Mouse (Mus musculus) monocyte, adult 5-6 weeks (primary cell): ENCODE measurements around the gene Kat8. TPM values are rescaled to one million over a fixed set of nuclear protein-coding genes. Genes with fewer than 3 reads are reported as not detected.
"Not testable (repeated sequence)": the region's sequence is repeated elsewhere in the genome, so short reads cannot be mapped to it uniquely, and the experiment has no call there.

Experiments used
- ATAC-seq: fragments of 153-309, 156-312 bp; replicated peaks from 2 replicates; pipeline ENCODE4 v1.8.0; 2017; ENCODE audit warnings: mild to moderate bottlenecking; ENCODE audit not compliant: low TSS enrichment, insufficient number of reproducible peaks, severe bottlenecking, poor library complexity, low FRiP score
- total RNA-seq: library from RNA; stranded (forward); fragments of 200-1000, 200-491, 200-594 nt; gene quantifications from 3 replicates; pipeline ENCODE4 v1.2.3, GENCODE M21; 2017

Gene Kat8
- total RNA-seq, 1 experiment from 2014 or later, result 55.2 TPM

DNA sequence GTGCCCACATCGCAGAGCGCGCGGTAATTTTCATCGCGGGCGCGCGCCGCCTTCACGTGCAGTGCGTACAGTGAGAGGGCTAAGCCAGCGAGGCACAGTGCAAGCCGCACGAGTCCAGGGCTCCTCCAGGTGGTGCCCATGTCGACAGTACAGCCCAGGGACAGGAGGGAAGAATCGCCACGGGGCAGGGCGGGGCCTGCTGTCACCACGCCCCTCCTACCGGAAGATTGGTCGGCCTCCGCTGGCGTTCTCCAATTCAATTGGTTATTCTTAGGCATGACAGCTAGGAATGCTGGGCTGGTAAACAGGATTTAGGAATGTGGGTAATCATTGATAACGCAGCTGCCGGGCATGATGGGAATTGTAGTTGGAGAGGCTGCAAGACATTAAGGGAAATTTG lies 16.9 kb upstream of the Kat8 start, which contains the start of the genes Gm21974 and Vkorc1:
Gm21974 (minus strand) TSS at position 13 of the 400 bp plus-strand sequence.
Vkorc1 (minus strand) TSS at position 176 of the 400 bp plus-strand sequence.
- ATAC-seq, result peak; percentile 92

DNA sequence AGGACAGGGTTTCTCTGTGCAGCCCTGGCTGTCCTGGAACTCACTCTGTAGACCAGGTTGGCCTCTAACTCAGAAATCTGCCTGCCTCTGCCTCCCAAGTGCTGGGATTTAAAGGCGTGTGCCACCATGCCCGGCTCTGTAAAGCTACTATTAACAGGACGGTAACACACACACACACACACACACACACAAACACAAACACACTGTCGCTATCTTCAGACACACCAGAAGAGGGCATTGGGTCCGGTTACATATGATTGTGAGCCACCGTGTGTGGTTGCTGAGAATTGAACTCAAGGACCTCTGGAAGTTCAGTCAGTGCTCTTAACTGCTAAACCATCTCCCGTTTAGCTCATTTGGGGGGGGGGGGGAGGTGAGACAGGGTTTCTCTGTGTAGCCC lies 16.4 kb upstream of the Kat8 start:
- not testable (repeated sequence) for ATAC-seq

DNA sequence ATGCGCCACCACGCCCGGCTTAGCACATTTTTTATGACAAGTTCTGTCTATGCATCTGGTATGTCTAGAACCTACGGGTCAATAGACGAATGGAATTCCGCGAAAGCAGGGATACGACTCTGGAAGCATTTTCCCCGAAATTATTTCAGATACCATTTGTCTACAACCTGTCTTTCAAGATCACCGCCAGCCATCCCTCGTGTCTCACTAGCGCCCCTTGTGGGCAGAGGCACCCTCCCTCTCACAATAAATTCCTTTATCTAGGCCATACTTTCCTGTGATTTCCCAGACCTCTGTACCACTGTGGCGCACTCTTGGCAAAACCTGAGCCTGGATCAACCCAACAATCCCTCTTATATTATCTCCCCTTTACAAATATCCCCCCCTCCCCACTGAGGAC lies 15.9 kb upstream of the Kat8 start:
- 0 out of 2 replicates have a peak, but pooled peaks have one; percentile 30 for ATAC-seq

DNA sequence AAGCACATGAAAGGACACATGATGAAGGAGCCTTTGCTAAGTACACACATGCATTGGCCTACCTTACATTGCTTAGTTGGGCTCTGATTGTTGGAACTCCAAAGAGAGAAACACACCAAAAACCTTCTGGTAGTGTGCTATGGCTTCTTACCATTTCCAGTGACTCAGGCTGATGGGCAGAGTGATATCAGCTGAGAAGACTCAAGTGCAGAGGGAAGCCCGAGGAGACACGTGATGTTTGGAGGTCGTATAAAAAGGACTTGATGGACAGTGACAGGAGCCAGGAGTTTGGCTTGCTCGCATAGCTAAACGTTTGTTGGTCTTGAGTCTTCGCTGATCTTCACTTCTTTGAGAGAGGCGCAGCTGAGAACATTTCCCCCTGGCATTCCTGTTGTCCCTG lies 14.8 kb upstream of the Kat8 start:
- no peak for ATAC-seq

DNA sequence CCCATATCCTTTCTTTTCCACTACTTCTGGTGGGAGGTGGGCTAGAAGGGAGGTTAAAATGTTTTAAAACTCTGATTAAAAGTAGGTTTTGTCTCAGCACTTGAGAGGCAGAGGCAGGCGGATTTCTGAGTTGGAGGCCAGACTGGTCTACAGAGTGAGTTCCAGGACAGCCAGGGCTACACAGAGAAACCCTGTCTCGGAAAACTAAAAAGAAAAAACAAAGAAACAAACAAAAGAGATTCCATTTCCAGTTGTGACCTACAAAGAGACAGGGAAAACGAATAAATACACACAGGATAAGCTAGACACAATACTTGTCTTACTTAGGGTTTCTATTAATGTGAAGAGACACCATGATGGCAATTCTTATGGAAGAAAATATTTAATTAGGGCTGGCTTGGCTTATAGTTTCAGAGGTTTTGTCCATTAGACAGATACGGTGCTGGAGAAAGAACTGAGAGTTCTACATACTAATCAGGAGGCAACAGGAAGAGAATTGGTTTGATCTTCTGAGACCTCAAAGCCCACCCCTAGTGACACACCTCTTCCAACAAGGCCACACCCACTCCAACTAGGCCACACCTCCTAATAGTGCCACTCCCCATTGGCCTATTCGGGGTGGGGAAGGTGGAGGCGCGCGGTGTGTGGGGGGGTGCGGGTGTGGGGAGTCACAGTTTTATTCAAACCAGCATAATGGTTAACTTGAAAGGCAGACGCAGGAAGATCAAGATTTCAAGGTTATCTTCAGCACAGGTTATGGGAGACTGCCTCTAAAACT lies 13.9 kb upstream of the Kat8 start:
- no peak for ATAC-seq

DNA sequence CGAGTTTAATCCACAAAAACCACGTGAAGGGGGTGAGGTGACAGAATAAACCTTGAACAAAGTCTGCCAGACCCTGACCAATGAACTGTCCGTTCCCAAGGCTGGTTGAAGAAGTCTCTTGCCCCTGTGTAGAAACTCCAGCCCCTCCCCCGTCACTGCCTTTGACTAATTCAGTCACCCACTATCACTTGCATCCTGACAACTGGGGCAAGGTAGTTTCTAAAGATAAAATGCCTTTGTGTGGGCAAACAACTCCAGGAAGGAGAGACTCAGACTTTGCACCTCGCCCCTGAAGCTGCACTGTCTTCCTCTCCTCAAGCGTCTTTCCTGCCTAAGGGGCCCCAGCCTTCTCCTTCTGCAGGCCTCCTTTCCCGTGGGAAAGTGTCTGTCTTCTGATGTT lies 12.3 kb upstream of the Kat8 start:
- no peak for ATAC-seq

DNA sequence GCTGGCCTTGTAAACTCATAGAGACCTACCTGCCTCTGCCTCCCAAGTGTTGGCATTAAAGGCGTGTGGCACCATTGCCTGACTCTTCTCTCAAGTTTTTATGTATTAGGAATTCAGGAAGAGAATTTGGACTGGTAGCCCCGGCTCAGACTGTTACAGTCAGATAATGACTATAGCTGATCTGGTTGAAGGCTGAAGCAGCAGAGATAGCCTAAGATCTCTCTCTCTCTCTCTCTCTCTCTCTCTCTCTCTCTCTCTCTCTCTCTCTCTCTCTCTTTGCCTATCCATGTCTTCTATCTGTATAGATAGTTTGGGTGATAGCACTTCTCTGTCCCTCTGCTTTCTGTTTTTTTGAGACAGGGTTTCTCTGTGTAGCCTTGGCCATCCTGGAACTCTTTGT lies 10.5 kb upstream of the Kat8 start:
- ATAC-seq, result no peak

DNA sequence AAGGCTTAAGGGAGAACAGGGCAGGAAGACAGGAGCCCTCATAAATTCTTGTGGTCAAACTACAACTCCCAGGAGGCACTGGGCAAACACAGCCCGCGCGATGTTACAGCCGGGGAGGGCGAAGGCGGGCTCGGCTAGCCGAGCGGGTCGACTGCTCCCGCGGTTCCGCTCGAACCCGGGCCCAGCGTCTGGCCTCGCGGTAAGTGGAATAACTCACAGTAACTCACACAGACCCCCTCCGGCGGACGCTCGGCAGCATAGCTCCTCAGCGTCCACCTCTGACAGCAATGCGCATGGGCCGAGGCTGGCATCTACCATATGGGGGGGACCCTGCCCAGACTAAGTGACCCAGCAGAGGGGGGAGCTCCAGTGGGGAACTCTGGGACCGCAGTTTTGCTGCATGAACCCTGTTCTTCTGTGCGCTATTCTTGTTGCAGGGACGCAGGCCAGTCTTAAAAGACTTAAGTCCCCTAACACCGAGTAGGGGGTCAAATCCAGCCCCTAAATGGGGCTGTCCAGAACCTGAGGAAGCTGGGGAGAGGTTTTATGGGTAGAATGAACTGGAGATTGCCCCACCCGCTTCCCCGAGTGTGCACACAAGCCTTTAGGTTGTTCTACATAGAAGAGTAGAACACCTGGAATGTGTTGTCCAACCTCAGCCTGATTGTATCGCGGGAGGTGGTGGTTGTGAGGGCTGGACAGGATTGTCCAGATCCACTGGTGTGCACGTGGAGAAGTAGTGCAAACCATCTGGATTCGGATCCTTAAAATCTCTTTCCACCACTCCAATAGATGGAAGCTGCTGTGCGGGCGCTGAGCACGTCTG lies 8.1 kb upstream of the Kat8 start, which contains the start of gene Bckdk:
Bckdk (plus strand) TSS at position 112 of the 826 bp plus-strand sequence.
- ATAC-seq, result peak; percentile 77

DNA sequence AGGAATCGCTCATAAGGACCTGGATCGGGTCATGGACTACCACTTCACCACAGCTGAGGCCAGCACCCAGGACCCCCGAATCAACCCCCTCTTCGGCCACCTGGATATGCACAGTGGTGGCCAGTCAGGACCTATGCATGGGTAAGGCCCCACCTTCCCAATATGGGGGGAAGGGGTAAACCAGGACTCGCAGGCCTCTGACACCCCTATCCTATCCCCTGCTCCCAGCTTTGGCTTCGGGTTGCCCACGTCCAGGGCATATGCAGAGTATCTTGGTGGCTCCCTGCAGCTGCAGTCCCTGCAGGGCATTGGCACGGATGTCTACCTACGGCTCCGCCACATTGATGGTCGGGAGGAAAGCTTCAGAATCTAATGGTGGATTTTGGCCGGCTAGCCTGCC lies 4.4 kb upstream of the Kat8 start:
- ATAC-seq, result no peak

DNA sequence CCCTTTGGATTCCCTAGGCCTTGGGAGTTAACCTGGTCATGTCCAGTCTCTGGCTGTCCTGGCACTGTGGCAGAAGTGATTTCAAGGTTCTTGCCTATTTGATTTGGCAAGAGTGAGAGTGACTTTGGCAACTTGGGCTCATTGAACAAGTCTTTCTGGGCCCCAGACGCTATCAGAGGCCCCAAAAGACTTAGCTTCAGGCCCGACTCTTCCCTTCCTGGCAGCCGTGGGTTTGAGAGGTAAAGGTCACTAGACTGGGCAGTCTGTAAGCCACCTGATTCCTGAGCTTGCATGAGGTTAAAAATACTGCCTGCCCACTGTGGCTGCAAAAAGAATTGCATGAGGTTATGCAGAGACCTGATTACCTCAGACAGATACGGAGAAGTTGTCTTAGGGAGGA lies 3.7 kb upstream of the Kat8 start:
- ATAC-seq, result no peak

DNA sequence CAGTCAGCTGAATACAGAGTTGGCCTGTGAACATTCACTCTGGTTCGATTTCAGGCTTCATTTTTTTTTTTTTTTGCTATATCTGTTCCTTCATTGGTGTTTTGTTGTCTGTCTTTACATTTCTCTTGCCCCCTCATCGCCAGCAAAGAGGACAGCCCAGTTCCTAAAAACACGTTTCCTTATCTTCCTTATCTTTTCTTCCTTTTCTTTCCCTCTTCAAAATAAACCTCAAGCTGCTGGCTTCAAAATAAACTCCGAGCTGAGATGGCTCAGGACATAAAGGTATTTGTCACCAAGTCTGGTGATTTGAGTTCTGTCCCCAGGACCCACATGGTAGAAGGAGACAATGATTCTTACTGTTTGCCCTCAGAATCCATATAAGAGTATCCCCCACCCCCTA lies 622 bp downstream of the Kat8 start:
- ATAC-seq, result no peak

DNA sequence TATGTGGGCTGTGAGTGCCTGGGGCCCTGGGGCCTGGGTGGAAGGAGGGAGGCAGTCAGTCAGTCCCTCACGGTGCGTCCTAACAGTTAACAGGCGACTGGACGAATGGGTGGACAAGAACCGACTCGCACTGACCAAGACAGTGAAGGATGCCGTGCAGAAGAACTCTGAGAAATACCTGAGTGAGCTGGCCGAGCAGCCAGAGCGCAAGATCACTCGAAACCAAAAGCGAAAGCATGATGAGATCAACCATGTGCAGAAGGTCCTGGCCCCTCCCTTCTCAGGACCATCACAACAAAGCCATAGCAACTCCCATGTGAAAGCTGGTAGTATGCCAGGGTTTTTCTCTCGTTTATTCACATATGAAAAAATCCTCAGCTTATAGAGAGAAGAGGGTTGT lies 3.0 kb downstream of the Kat8 start:
- no peak for ATAC-seq

DNA sequence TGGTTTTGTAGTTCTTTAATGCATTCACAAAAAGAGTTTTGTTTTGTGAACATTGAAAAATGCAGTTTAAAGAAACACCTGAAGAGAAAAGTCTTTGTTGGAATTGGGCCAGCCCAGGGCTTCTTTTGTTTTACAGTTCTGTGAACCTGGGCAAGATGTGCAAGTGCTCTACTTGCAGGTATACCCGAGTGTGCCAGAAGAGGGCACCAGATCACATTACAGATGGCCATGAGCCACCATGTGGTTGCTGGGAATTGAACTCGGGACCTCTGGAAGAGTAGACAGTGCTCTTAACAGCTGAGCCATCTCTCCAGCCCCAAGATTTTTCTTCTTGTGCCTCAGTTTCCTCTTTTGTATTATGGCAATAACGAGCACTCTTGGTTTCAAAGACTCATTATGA lies 5.9 kb downstream of the Kat8 start:
- no peak for ATAC-seq

DNA sequence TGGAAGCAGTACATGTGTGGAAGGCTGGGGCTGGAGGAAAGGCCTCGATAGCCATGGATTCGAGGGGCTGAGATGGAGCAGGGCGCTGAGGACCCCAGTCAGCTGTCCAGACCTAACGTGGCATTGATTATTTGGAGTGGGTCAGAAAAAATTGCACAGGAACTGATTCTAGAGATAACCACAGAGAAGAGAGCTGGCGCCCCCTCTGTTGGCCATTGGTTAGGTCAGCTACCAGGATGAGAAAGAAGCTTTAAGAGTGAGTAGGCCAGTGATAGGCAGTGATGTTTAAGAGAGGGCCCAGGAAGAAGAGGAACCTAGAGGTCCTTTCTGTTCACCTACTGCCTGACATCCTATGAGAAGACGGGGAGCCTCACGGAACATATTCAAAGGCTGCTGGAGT lies 7.0 kb downstream of the Kat8 start:
- no peak for ATAC-seq

DNA sequence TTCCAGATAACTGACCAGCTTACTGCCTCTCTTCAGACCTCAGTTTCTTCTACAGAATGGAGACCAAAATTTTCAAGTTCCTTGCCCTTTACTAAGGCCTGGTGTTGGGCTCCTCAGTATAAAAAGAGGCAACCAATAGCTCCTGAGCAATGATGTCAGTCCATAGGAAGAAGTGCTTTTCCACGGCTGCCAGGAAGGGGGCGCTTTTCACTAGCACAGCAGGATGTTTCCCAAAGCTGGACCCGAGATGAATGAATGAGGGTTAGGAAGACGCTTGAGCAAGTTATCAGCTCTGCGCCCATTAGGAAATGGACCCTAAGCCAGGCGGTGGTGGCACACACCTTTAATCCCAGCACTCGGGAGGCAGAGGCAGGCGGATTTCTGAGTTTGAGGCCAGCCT lies 9.2 kb downstream of the Kat8 start:
- ATAC-seq, result no peak

DNA sequence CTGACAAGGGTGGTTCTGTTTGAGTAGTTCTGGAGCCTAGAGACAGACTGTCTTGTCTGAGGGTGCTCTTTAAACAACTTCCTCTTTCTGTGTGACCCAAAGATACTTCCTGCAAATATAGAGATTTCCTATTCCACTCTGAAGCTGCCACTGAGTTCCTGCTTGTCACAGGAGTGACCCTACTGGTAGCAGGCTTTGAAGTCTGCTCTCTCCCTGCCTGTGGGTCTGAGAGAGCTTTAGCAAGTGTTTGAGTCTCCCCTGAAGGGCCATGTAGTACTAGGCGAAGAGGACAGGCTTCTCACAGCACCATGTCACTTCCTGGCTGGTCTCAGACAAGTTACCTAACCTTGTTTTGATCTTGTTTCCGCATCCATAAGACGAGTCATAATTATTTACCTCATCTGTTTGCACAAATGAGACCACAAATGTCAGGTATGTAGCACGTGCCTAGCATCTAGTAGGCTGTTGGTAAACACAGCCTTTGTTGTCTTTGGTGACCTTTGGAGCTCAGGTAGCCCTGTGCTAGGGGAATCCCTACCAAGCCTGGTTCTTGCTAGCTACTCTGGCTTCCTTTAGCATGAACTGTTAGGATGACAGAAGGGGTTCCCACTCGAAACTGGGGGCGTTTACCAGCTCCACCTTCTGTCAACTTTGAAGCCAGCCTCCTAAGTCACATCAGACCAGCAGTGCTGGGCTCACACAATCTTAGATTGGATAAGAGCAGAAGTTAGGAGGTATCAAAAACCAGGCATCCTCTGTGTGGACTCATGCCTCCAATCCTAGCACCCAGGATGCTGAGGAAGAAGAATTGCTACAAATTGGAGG lies 10.3 kb downstream of the Kat8 start:
- ATAC-seq, result peak; percentile 77

DNA sequence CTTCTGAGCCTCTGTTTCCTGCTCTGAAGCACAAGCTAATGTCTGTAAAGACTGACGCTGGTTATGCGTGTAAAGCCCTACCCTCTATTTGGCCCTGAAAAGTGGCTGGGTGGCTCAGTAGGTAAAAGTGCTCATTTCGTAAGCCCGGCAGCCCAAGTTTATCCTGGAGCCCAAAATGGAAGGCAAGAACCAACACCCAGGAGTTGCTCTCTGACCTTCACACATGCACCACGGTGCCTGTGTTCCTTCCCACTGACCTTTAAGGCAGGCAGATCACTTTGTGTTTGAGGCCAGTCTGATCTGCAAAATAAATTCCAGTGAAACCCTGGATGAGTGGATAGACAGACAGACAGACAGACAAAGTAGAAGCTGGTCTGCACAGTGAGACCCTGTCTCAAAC lies 11.4 kb downstream of the Kat8 start:
- no peak for ATAC-seq

DNA sequence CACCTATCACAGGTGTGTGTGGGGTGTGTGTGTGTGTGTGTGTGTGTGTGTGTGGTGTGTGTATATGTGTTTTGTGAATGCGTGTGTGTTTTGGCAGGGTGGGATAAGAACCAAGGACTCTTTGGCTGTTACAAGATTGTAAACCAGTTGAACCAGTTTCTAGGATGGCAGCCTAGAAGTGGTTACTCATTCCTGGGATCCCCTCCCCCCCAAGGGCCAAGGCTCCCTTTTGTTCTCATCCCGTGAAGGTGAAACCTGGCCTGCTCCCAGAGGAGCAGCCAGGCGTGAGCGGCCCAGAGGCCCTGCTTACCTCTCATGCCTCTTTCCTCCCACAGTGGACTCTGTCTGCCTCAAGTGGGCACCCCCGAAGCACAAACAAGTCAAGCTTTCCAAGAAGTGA lies 12.9 kb downstream of the Kat8 start:
- no peak for ATAC-seq

DNA sequence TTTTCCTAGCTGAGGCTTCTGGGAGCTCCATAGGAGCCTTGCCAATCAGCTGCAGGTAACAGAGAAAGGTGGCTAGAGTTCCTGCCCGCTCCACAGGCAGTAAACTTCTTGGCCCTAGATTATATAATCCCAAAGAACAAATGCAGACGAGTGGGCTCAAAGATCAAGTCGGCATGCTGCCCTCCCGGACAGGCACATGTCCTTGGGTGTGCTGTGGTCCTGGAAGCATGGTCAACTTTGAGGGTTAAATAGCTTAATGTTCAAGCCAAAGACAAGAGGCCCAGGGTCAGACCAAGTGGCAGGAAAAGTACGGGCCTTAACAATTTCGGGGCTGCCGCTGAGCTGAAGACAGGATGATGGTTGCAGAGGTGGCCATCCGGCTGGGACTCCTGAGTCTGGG lies 13.8 kb downstream of the Kat8 start:
- ATAC-seq, result no peak
